Mouse (Mus musculus): ENCODE results near the gene Lats2.

The Lats2 gene

GRCm38 (mm10) chr14:57740651-57741050 is 17.5 kb downstream of the Lats2 start:
- DNase-seq (ENCODE audit: low spot score in 2 of 2), result peak; percentile 44 to 48

- no peak for DNase-seq (ENCODE audit: low spot score in 2 of 2)
These were observed 21.1 kb downstream of the Lats2 start for GRCm38 (mm10) chr14:57737089-57737488.

- DNase-seq (ENCODE audit: low spot score in 2 of 2), result no peak
These were observed 22.0 kb downstream of the Lats2 start for GRCm38 (mm10) chr14:57736141-57736540.

GRCm38 (mm10) chr14:57732668-57733293 is 25.4 kb downstream of the Lats2 start:
- no peak for DNase-seq (ENCODE audit: low spot score in 2 of 2)

GRCm38 (mm10) chr14:57730527-57730926 is 27.7 kb downstream of the Lats2 start:
- no peak for DNase-seq (ENCODE audit: low spot score in 2 of 2)

DNA sequence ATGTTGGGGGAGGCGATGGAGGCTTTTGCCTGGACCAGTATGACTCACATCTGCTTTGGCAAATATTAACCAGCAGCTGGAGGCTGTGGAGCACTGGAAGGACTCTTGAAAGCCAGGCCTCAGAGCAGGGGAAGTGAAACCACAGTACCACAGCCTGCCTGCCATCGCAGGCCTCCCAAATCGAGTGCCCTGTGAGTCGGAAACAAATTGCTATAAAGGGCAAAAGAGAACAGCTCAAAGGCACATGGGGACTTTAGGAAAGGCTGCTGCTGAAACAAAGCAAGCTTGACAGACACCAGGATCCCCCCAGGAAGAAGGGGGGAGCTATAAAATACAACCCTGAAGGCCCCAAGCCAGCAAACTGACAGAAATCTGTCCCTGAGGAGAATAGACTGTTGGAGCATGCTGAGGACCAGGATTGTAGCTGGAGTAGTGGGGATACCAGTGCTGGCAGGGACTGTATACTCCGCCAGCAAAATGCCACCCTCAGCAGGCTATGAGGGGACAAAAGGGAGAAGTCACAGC is 28.2 kb downstream of the Lats2 start:
- peak; percentile 79 to 80 for DNase-seq (ENCODE audit: low spot score in 2 of 2)

DNA sequence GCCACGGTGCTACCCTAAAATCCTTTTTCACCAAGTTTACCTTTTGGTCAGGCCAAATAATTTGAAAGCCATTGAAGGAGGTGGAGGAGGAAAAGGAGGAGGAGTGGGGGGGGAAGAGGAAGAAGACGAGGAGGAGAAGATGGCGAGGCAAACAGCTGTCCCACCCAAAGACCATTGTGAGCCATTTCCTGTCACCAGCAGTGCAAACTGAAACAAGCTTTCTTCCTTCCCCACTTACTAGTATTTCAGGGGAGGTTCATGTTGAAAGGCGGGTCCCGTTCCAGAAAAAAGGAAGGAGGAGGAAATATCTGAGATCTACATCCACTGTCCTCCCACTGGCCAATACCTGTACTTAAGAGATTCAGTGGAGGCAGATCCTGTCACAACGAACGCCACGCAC is 28.8 kb downstream of the Lats2 start:
- DNase-seq (ENCODE audit: low spot score in 2 of 2), result peak; percentile 37 to 45

GRCm38 (mm10) chr14:57726172-57726571 is 32.0 kb downstream of the Lats2 start:
- no peak for DNase-seq (ENCODE audit: low spot score in 2 of 2)

GRCm38 (mm10) chr14:57724473-57724872 is 33.7 kb downstream of the Lats2 start:
- DNase-seq (ENCODE audit: low spot score in 2 of 2), result no peak

DNA sequence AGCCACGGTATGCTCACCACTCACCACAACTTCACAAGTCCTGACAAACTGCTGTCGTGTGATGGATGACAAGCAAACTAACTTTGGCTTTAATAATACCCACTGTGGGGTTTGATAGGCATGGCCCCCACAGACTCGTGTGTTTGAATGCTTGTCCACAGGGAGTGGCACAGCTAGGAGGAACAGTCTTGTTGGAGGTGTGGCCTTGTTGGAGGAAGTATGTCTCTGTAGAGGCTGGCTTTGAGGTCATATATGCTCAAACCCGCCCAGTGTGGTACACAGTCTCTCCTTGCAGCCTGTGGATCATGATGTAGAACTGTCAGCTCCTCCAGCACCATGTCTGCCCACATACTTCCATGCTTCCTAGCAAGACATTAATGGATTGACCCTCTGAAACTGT is 39.9 kb downstream of the Lats2 start:
- DNase-seq (ENCODE audit: low spot score in 2 of 2), result no peak

DNA sequence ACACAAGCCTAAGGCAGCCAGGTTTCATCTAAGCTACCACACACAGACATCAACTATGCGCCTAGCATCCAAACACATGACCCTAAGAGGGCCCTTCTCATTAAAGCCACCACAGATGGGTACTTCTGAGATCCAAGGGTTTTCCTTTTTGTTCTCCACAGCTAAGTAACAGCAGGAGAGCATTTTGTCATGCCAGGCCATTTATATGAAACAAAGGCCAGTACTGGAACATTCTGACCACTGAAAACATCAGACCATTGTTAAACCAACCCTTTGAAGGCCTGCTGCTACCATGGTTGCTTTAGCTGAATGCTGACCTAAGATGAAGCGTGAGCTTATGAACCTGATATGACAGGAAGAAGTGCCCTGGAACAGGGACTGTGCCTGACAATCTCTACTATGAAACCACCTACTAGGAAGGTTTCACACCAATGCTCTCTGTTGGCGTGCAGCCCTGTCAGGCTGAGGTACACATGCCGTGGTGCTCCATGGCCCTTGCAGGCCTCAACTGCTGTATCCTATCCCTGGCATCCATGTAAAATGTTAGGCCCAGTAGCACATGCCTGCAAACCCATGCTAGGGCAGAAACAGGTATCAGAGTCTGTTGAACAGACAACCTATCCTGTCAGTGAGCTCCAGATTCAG is 41.5 kb downstream of the Lats2 start:
- no peak for DNase-seq (ENCODE audit: low spot score in 2 of 2)

- no peak for DNase-seq (ENCODE audit: low spot score in 2 of 2)
These were observed 45.3 kb downstream of the Lats2 start for GRCm38 (mm10) chr14:57712884-57713283.

GRCm38 (mm10) chr14:57711059-57711458 is 47.1 kb downstream of the Lats2 start:
- DNase-seq (ENCODE audit: low spot score in 2 of 2), result no peak

- DNase-seq (ENCODE audit: low spot score in 2 of 2), result no peak
These were observed 49.0 kb downstream of the Lats2 start for GRCm38 (mm10) chr14:57709171-57709570.

GRCm38 (mm10) chr14:57708580-57708979 is 49.6 kb downstream of the Lats2 start:
- DNase-seq (ENCODE audit: low spot score in 2 of 2), result no peak

DNA sequence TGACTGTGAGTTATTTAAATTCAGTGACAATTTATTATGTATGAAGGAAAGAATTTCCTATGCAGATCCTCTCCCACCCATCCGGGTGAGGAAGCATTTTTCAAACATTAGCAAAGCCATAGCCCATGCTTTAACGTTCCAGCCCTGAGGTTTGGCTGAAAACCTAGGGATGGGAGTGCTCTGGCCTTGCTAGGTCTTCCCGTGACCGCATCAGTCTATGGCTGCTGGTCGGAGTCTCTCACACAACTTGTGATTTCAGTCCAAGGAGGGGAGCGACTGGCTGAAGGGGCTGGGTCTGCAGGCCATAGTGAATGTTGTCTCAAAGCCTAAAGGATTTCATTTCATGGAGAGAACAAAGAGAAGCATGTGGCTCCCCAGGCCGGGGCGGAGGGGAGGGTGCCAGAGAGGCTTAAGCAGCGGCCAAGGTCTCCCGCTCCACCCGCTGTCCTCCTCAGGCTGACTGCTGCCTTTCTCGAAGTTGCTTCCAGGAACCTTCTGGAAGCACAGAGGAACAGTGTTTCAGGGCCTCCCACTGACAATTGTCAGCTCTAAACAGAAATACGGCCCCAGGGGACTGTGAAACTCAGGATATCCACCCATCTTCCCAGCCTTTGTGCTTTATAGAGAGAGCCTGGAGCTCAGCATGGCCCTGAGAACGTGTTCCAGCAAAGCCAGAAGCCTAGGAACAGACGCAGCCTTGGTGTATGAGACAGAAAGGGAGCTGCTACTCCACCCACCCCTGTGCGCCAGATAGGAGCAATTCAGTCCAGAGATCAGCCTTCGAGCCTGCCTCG is 50.9 kb downstream of the Lats2 start:
- DNase-seq (ENCODE audit: low spot score in 2 of 2), result no peak

DNA sequence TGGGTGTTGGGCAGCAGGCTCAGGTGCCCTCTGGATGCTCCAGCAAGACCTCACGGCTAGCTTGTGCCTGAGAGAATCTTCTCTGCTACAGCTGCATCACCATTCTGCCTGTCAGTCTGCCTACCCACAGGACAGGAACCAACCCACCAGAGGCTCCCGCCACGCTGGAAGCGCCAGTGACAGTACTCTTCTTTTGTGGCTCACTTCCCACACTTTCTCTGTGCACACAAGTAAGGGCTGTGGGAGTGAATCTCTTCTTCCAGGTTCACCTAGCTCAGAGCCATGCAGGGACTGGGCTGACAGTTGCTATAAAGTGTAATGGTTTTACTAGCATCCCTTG is 51.5 kb downstream of the Lats2 start:
- no peak for DNase-seq (ENCODE audit: low spot score in 2 of 2)

DNA sequence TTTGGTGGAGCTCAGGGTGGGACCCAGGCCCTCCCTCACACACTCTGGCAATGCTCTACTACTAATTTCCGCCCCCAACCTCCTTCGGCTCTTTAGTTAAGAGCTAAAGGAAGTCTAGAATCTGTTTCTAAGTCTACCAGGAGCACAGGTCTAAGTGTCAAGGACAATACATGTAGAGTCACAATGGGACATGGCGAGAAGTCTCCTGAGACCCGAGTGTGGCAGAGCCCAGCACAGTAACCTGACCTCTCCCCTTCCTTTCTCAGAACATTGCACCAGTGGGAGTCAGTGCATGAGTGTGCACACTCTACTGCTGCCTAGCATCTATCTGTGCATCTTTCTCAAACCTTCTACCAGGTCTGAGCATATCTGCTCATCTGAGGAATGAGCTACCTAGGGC is 52.4 kb downstream of the Lats2 start:
- no peak for DNase-seq (ENCODE audit: low spot score in 2 of 2)

GRCm38 (mm10) chr14:57705075-57705474 is 53.1 kb downstream of the Lats2 start:
- DNase-seq (ENCODE audit: low spot score in 2 of 2), result no peak

DNA sequence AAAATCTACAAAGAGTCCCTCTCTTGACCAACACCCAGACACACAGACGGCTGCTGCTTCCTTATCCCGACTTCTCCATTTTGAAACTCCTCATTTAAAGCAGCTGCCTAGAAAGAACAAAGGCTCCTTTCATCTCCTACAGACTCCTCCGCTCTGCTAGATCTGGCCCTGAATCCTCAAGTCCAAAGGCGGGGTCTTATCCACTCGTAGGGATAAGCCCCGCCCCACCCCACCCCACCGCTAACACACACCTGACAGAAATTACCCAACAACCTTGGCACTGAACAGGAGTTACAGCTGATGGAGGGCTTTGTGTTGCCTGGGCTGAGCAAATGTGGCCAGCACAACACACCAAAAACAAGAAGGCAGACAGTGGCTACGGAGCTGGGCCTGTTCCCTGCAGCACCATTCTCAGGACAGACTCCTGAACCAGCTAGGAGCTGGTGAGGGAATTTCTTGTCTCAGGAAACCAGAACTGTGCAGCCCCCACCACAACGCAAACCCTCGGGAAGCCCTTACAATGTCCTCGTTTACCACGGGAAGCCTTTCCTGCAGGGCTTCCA is 56.2 kb downstream of the Lats2 start:
- DNase-seq (ENCODE audit: low spot score in 2 of 2), result no peak

DNA sequence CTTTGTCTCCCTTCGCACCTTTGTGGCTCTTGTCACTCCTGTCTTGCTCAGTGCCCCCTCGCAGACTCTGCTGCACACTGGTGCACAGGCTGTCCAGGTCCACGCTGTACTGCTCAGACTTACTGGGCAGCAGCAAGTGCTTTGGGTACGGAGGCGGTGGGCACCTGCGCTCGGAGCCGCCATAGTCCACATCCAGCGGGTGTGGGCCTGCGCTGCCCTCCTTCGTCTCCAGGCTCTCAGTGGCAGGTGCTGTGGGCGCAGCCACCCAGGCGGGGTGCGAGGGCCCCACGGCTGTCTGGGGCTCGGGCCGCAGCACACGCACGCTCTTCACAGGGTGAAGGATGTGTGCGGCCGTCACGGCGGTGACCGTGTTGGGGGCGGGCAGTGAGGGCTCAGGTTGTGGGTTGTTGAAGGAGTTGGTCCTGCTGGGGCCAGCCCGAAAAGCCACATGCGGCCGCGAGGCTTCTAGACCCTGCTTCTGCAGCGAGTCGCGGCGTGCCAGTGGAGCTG is 58.7 kb downstream of the Lats2 start:
- no peak for DNase-seq (ENCODE audit: low spot score in 2 of 2)

DNA sequence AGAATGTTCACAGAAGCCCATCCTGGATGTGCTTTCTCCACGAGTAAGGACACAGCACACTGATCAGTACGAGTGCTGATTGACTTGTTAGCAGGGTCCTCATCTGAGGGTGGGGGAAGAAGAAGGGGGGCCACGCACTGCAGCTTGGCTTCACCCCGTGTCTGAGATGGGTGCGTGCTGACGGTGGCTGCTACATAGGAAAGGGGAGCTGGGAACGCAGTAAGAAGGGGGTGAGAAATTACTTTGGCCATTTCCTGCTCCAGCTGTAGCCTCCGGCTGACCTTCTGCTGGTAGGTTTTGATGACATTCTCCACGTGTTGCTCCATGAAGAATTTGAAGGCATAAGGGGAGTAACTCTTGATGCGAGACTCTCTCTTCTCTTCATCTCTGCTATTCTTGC is 59.2 kb downstream of the Lats2 start:
- no peak for DNase-seq (ENCODE audit: low spot score in 2 of 2)
